Mouse (Mus musculus) intestine, postnatal 0 days (tissue): Measurements from ENCODE around the gene Ly6g6c. TPM values are rescaled to one million over a fixed set of nuclear protein-coding genes. Genes with fewer than 3 reads are reported as not detected.

ENCODE experiments used
- ATAC-seq: fragments of 200-750 bp; cut with Nextera tagmentation; 2 replicates; pipeline ENCODE4 v1.8.0; 2017; ENCODE audit warnings: mild to moderate bottlenecking, moderate TSS enrichment, moderate library complexity
- H3K27ac ChIP-seq: fragments of 300-500 bp; sonication (generic); 2 replicates; pipeline ENCODE4 v1.5.1; 2014; ENCODE audit warnings: mild to moderate bottlenecking, low read depth, low read length, moderate library complexity
- H3K27me3 ChIP-seq: fragments of 300-500 bp; sonication (generic); replicated peaks from 2 replicates; pipeline ENCODE4 v1.6.1; 2014; ENCODE audit warnings: low read length, mixed read lengths; ENCODE audit not compliant: control insufficient read depth, insufficient read depth
- H3K36me3 ChIP-seq: fragments of 300-500 bp; sonication (generic); 2 replicates; pipeline ENCODE4 v1.6.1; 2014; ENCODE audit warnings: mild to moderate bottlenecking, moderate library complexity; ENCODE audit not compliant: control insufficient read depth, insufficient read depth
- H3K4me1 ChIP-seq: fragments of 300-500 bp; sonication (generic); replicated peaks from 2 replicates; pipeline ENCODE4 v1.6.1; 2014; ENCODE audit warnings: antibody characterized with exemption, low read length, mixed read lengths; ENCODE audit not compliant: control insufficient read depth, insufficient read depth
- H3K4me2 ChIP-seq: fragments of 300-500 bp; sonication (generic); replicated peaks from 2 replicates; pipeline ENCODE4 v1.6.1; 2014; ENCODE audit warnings: low read depth, mild to moderate bottlenecking, moderate library complexity
- H3K4me3 ChIP-seq: fragments of 300-500 bp; sonication (generic); 2 replicates; pipeline ENCODE4 v1.5.1; 2014; ENCODE audit warnings: low read depth, low read length
- H3K9ac ChIP-seq: fragments of 300-500 bp; sonication (generic); 2 replicates; pipeline ENCODE4 v1.6.1; 2014; ENCODE audit warnings: mild to moderate bottlenecking, low read depth, low read length
- H3K9me3 ChIP-seq: fragments of 300-500 bp; sonication (generic); 2 replicates; pipeline ENCODE4 v1.6.1; 2016; ENCODE audit warnings: mixed run types; ENCODE audit not compliant: control insufficient read depth
- CTCF ChIP-seq: sonication (generic); IDR thresholded peaks from 2 replicates; pipeline ENCODE4 v1.5.1; 2016; ENCODE audit warnings: low read depth, mild to moderate bottlenecking, control low read depth, antibody characterized with exemption, moderate library complexity
- WGBS: fragments of 180-500 bp; shearing (Covaris S2); extraction: QIAGEN DNeasy Blood & Tissue Kit; methylation state at CpG from one replicate; pipeline ENCODE4 v1.1.7; 2014; 5-methylcytosine and 5-hydroxymethylcytosine counted together
- polyA plus RNA-seq: library from polyadenylated mRNA; unstranded; fragments of >200 nt; fragmentation: Nextera tagmentation; extraction: Ambion mirVana; gene quantifications from 2 replicates; pipeline ENCODE4 v1.2.1, GENCODE M21; 2015

Gene Ly6g6c
- polyA plus RNA-seq, 1 experiment from 2014 or later, result 0.12 TPM

- H3K9ac ChIP-seq, result no peak overlapping the region
- ATAC-seq, result no peak
- WGBS, result 87% methylated on average over 16 of the region's 16 CpGs
- no peaks in the 10 kb centered on the region for H3K36me3 ChIP-seq
- peaks cover 5% of the 10 kb centered on the region; the same call in 1 of the 2 replicates for H3K4me1 ChIP-seq
- H3K27me3 ChIP-seq, result no peaks in the 10 kb centered on the region
- no peak for TF ChIP-seq CTCF
- no peak overlapping the region for H3K4me3 ChIP-seq
- no peak overlapping the region for H3K4me2 ChIP-seq
- H3K9me3 ChIP-seq, result no peaks in the 10 kb centered on the region
- H3K27ac ChIP-seq, result no peak overlapping the region
These were observed 17.8 kb downstream of the Ly6g6c start for GRCm38 (mm10) chr17:35082841-35083576.

GRCm38 (mm10) chr17:35083929-35084497 lies 18.8 kb downstream of the Ly6g6c start:
- no peak overlapping the region for H3K27ac ChIP-seq
- no peak for TF ChIP-seq CTCF
- H3K27me3 ChIP-seq, result no peaks in the 10 kb centered on the region
- no peak overlapping the region for H3K9ac ChIP-seq
- H3K9me3 ChIP-seq, result no peaks in the 10 kb centered on the region
- H3K4me1 ChIP-seq, result peaks cover 2% of the 10 kb centered on the region; the same call in 1 of the 2 replicates
- no peak overlapping the region for H3K4me3 ChIP-seq
- no peaks in the 10 kb centered on the region for H3K36me3 ChIP-seq
- WGBS, result 65% methylated on average over 3 of the region's 3 CpGs
- ATAC-seq, result no peak
- no peak overlapping the region for H3K4me2 ChIP-seq

- 59% methylated on average over 7 of the region's 7 CpGs for WGBS
These were observed 20.1 kb downstream of the Ly6g6c start, which contains the start of gene Ly6g6f for GRCm38 (mm10) chr17:35085208-35085865. Gene Ly6g6f, minus strand, starts transcription at chr17:35085610.

GRCm38 (mm10) chr17:35088151-35088550 lies 23.0 kb downstream of the Ly6g6c start:
- no peak for ATAC-seq
- peaks cover 8% of the 10 kb centered on the region; the same call in 1 of the 2 replicates for H3K4me1 ChIP-seq
- H3K27ac ChIP-seq, result no peak overlapping the region
- 48% methylated on average over 2 of the region's 2 CpGs for WGBS
- H3K4me2 ChIP-seq, result no peak overlapping the region
- H3K36me3 ChIP-seq, result peaks cover 23% of the 10 kb centered on the region
- TF ChIP-seq CTCF, result peak; percentile 62
- no peak overlapping the region for H3K4me3 ChIP-seq
- H3K9me3 ChIP-seq, result no peaks in the 10 kb centered on the region
- H3K27me3 ChIP-seq, result no peaks in the 10 kb centered on the region
- H3K9ac ChIP-seq, result no peak overlapping the region

More at GRCm38 (mm10) chr17:35085208-35085865, 20.1 kb downstream of the Ly6g6c start, which contains the start of gene Ly6g6f:
- ATAC-seq, result no peak
- no peaks in the 10 kb centered on the region for H3K27me3 ChIP-seq
- H3K36me3 ChIP-seq, result no peaks in the 10 kb centered on the region
- H3K4me2 ChIP-seq, result no peak within 1 kb of the TSS
- no peak within 1 kb of the TSS for H3K9ac ChIP-seq
- no peak within 1 kb of the TSS for H3K4me3 ChIP-seq
- no peak within 1 kb of the TSS for H3K27ac ChIP-seq
- H3K4me1 ChIP-seq, result peaks cover 8% of the 10 kb centered on the region; the same call in 1 of the 2 replicates
- H3K9me3 ChIP-seq, result no peaks in the 10 kb centered on the region
- TF ChIP-seq CTCF, result no peak

GRCm38 (mm10) chr17:35088825-35089644 lies 23.8 kb downstream of the Ly6g6c start, which contains the start of gene Abhd16a:
Gene Abhd16a, plus strand, starts transcription at chr17:35089263.
- Histone ChIP-seq H3K27ac (peak within 1 kb of the TSS; percentile 91), H3K4me1 (peaks cover 8% of the 10 kb centered on the region; the same call in 1 of the 2 replicates), H3K36me3 (peaks cover 32% of the 10 kb centered on the region), H3K27me3 (no peaks in the 10 kb centered on the region), H3K9me3 (no peaks in the 10 kb centered on the region), H3K4me3 (peak within 1 kb of the TSS; percentile 64), H3K4me2 (peak within 1 kb of the TSS; percentile 75), H3K9ac (peak within 1 kb of the TSS; percentile 78)
- peak; percentile 98 for ATAC-seq
- TF ChIP-seq CTCF, result peak; percentile 32
- WGBS, result 2% methylated on average over 67 of the region's 67 CpGs
